Comparison of ENCODE assay signal across 9 mouse cellular contexts in the genomic region with DNA sequence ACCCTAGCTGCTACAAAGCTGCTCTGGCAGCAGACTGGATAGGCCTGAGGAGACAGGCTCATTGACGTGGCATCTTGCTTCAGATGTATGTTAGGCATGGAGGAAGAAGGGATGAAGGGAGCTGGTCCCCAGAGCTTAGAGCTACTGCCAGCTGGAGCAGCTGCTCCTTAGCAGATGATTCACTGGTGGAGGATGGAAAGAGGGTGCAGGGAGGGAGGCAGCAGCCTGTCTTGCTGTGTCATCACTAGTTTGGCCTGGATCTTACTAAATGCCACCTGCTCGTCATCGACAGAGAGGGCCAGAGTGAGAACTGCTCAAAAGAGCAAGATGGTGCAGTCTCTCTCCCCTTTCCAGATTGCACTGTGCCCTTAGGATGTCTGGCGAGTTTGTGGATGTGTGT. TPM values are rescaled to one million over a fixed set of nuclear protein-coding genes. Genes with fewer than 3 reads are reported as not detected.
DNase-seq lines count a peak whose midpoint lies in the region; ATAC-seq lines count a peak whose summit lies in the region.
"Had no signal": no experiment of that assay in that cellular context is flagged by ENCODE, and none has a peak within 500 bp of the region (broad histone marks: within the 10 kb centered on the region; RNA-seq: fewer than 3 reads in every experiment).

No protein-coding gene starts in this region.

- no peaks in the 10 kb centered on the region for H3K9me3 ChIP-seq in hindbrain, embryonic 11.5 days (ENCODE audit: control insufficient read depth, low read length)

- intact Hi-C loops in left cerebral cortex, postnatal 14 days (cut with DNase I), result no loop called here

- WGBS in hindbrain, embryonic 11.5 days, result 85% methylated on average over 4 of the region's 4 CpGs

- peak; percentile 34 for DNase-seq in cerebellum, adult 11 months
- no peak for DNase-seq in cerebellum, postnatal 4 days (ENCODE audit: low spot score in 2 of 2)
- peak; percentile 85 for DNase-seq in MN1 (ENCODE audit: low spot score)
- peak; percentile 43 to 46 for DNase-seq in cerebellum, postnatal 36 days
- peak; percentile 62 to 79 for DNase-seq in left cerebral cortex, postnatal 14 days (ENCODE audit: low spot score in 2 of 2)
- no peak for DNase-seq in kidney, adult 8-10 months
- no peak for DNase-seq in hindbrain, embryonic 11.5 days (ENCODE audit: low spot score)
- DNase-seq in heart, postnatal 4 days, result no peak

- no peak overlapping the region for H3K4me2 ChIP-seq in hindbrain, embryonic 11.5 days (replicated peaks; ENCODE audit: low read depth, low read length)

- peaks cover 4% of the 10 kb centered on the region; the same call in 1 of the 2 replicates for H3K4me1 ChIP-seq in hindbrain, embryonic 11.5 days (replicated peaks; ENCODE audit: control insufficient read depth, insufficient read depth, low read length)

- H3K36me3 ChIP-seq in hindbrain, embryonic 11.5 days (ENCODE audit: control insufficient read depth, insufficient read depth, low read length), result no peaks in the 10 kb centered on the region; the same call in 1 of the 2 replicates

- H3K27ac ChIP-seq in hindbrain, embryonic 11.5 days (ENCODE audit: low read depth, low read length), result no peak overlapping the region

- H3K27me3 ChIP-seq in hindbrain, embryonic 11.5 days (ENCODE audit: control insufficient read depth, insufficient read depth, low read length), result no peaks in the 10 kb centered on the region

- H3K9ac ChIP-seq in hindbrain, embryonic 11.5 days (ENCODE audit: low read depth, low read length), result no peak overlapping the region

- ATAC-seq in hindbrain, embryonic 11.5 days (ENCODE audit: low FRiP score), result no peak

- H3K4me3 ChIP-seq in hindbrain, embryonic 11.5 days (ENCODE audit: low read depth, low read length), result no peak overlapping the region

RNA-seq across cellular contexts. Expression of gene Ensa, which starts 5.0 kb away (rescaled TPM):
- 100 to 1,000 TPM; 332 to 337 TPM for total RNA-seq in left cerebral cortex, postnatal 14 days (2021)
- 83.4 and 87.4 TPM in 2 replicates for polyA plus RNA-seq in hindbrain, embryonic 11.5 days (2014; fragmentation: Nextera tagmentation; extraction: Ambion mirVana)
- 10 to 100 TPM; 49.2 to 50.5 TPM for total RNA-seq in heart, postnatal 4 days (2021)

RNA-seq across cellular contexts. Expression of gene Mcl1, which starts 28.8 kb away (rescaled TPM):
- 10 to 100 TPM; 58.6 to 69.2 TPM for total RNA-seq in left cerebral cortex, postnatal 14 days (2021)
- polyA plus RNA-seq in hindbrain, embryonic 11.5 days (2014; fragmentation: Nextera tagmentation; extraction: Ambion mirVana), result 76.1 and 87.4 TPM in 2 replicates
- 100 to 1,000 TPM; 112 to 115 TPM for total RNA-seq in heart, postnatal 4 days (2021)

RNA-seq across cellular contexts. Expression of gene Golph3l, which starts 41.0 kb away (rescaled TPM):
- total RNA-seq in left cerebral cortex, postnatal 14 days (2021), result 10 to 100 TPM; 15.8 to 21.1 TPM
- 43.1 and 43.2 TPM in 2 replicates for polyA plus RNA-seq in hindbrain, embryonic 11.5 days (2014; fragmentation: Nextera tagmentation; extraction: Ambion mirVana)
- 10 to 100 TPM; 16.9 to 20.5 TPM for total RNA-seq in heart, postnatal 4 days (2021)

RNA-seq across cellular contexts. Expression of gene Adamtsl4, which starts 58.0 kb away (rescaled TPM):
- 1 to 10 TPM; 2.0 TPM for total RNA-seq in left cerebral cortex, postnatal 14 days (2021)
- 0.14 and 0.80 TPM in 2 replicates for polyA plus RNA-seq in hindbrain, embryonic 11.5 days (2014; fragmentation: Nextera tagmentation; extraction: Ambion mirVana)
- total RNA-seq in heart, postnatal 4 days (2021), result 10 to 100 TPM; 13.5 to 14.6 TPM
- total RNA-seq: megakaryocyte-erythroid progenitor cell, adult 5-6 weeks had no signal

Comparison
In these comparisons a context has a peak if more than half of its experiments do, and no peak if none do; other contexts are left out.
1. DNase-seq: peak in cerebellum, adult 11 months (single experiment), MN1 (single experiment), cerebellum, postnatal 36 days (2 of 2) and left cerebral cortex, postnatal 14 days (2 of 2); none in cerebellum, postnatal 4 days (0 of 2), kidney, adult 8-10 months (0 of 2), hindbrain, embryonic 11.5 days (single experiment) and heart, postnatal 4 days (single experiment).
2. RNA of gene Ensa, which starts 5.0 kb away (total RNA-seq): 332 to 337 TPM in left cerebral cortex, postnatal 14 days; 49.2 to 50.5 TPM in heart, postnatal 4 days; every median in the first group is over 4 times any median in the second.